Mouse (Mus musculus): ENCODE results near the gene Neurod1.

DNA sequence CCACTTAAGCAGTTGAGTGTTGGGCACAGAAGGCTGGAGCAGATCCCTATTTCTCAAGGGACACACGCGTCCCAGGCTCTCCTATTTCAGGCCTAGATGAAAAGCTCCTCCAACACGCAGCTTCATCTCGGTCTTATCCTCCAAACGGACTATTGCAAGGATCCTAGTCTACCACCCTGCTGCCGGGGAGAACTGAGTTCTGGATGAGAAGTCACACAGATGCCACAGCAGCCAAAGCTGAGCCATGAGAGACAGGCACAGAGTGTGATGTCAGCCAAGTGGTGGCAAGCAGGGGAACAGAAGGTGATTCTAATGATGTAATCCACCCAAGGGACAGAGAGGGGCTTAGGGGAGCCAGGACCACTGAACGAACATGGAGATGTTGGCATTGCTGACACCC lies 42.0 kb downstream of the Neurod1 start:
- TF ChIP-seq CTCF (IDR thresholded peaks at IDR 0.05; ENCODE audit: insufficient read depth, low read length): no peak
- TF ChIP-seq POLR2A (IDR thresholded peaks at IDR 0.05; ENCODE audit: borderline replicate concordance, extremely low read depth, low read depth, low read length): no peak
